11 mouse cellular contexts compared by ENCODE assay signal in genomic region chr8:107254403-107254802, GRCm38 (mm10). TPM values are rescaled to one million over a fixed set of nuclear protein-coding genes. Genes with fewer than 3 reads are reported as not detected.
DNase-seq lines count a peak whose midpoint lies in the region; ATAC-seq and TF ChIP-seq lines count a peak whose summit lies in the region.
"Had no signal": no experiment of that assay in that cellular context is flagged by ENCODE, and none has a peak within 500 bp of the region (broad histone marks: within the 10 kb centered on the region; RNA-seq: fewer than 3 reads in every experiment).

No protein-coding gene starts in this region.

- 46% methylated on average over 3 of the region's 3 CpGs for WGBS in heart, embryonic 15.5 days
- 70% methylated on average over 3 of the region's 3 CpGs for WGBS in midbrain, embryonic 13.5 days
- WGBS in hindbrain, embryonic 10.5 days: 67% methylated on average over 3 of the region's 3 CpGs

- H3K27me3 ChIP-seq in heart, embryonic 15.5 days: no peaks in the 10 kb centered on the region
- no peaks in the 10 kb centered on the region for H3K27me3 ChIP-seq in midbrain, embryonic 13.5 days
- no peaks in the 10 kb centered on the region for H3K27me3 ChIP-seq in hindbrain, embryonic 10.5 days (ENCODE audit: insufficient read depth, poor library complexity, severe bottlenecking)
- H3K27me3 ChIP-seq: hindbrain, embryonic 13.5 days; liver, embryonic 13.5 days; neural tube, embryonic 12.5 days had no signal

- no peak overlapping the region for H3K9ac ChIP-seq in heart, embryonic 15.5 days
- H3K9ac ChIP-seq in midbrain, embryonic 13.5 days (replicated peaks): no peak overlapping the region
- H3K9ac ChIP-seq: hindbrain, embryonic 13.5 days; liver, embryonic 13.5 days; neural tube, embryonic 12.5 days had no signal

- no peaks in the 10 kb centered on the region for H3K36me3 ChIP-seq in heart, embryonic 15.5 days
- no peaks in the 10 kb centered on the region for H3K36me3 ChIP-seq in midbrain, embryonic 13.5 days
- no peaks in the 10 kb centered on the region for H3K36me3 ChIP-seq in hindbrain, embryonic 10.5 days
- H3K36me3 ChIP-seq: hindbrain, embryonic 13.5 days; liver, embryonic 13.5 days; neural tube, embryonic 12.5 days had no signal

- H3K27ac ChIP-seq in gastrocnemius, adult 2 months: peak overlapping the region; percentile 68
- 0 out of 2 replicates have a peak overlapping the region, but pooled peaks have one; percentile 42 for H3K27ac ChIP-seq in heart, embryonic 15.5 days
- H3K27ac ChIP-seq in midbrain, embryonic 13.5 days: no peak overlapping the region
- no peak overlapping the region for H3K27ac ChIP-seq in hindbrain, embryonic 10.5 days
- H3K27ac ChIP-seq: hindbrain, embryonic 13.5 days; liver, embryonic 13.5 days; neural tube, embryonic 12.5 days had no signal

- ATAC-seq in heart, embryonic 15.5 days (replicated peaks; ENCODE audit: insufficient number of reproducible peaks, insufficient read depth, low FRiP score, low read depth): no peak
- no peak for ATAC-seq in midbrain, embryonic 13.5 days

- peak; percentile 22 for DNase-seq in gastrocnemius, adult 2 months
- DNase-seq in gastrocnemius, postnatal 36 days: no peak
- peak; percentile 56 for DNase-seq in 3134 (ENCODE audit: extremely low read depth, insufficient read length, low spot score)
- DNase-seq in adrenal gland, adult 18-20 months (ENCODE audit: low spot score in 2 of 2): peak; percentile 22 to 29
- DNase-seq in right cerebral cortex, postnatal 10 days (ENCODE audit: low spot score in 2 of 2): no peak
- DNase-seq in hindbrain, embryonic 10.5 days (ENCODE audit: low spot score): no peak
- DNase-seq: liver, embryonic 13.5 days had no signal

- H3K4me3 ChIP-seq in gastrocnemius, adult 2 months: peak overlapping the region; percentile 37
- no peak overlapping the region for H3K4me3 ChIP-seq in heart, embryonic 15.5 days
- H3K4me3 ChIP-seq in midbrain, embryonic 13.5 days (replicated peaks): no peak overlapping the region
- H3K4me3 ChIP-seq in hindbrain, embryonic 10.5 days: no peak overlapping the region
- H3K4me3 ChIP-seq: hindbrain, embryonic 13.5 days; liver, embryonic 13.5 days; neural tube, embryonic 12.5 days had no signal

- intact Hi-C loops in gastrocnemius, adult 2 months (cut with DNase I): no loop called here
- intact Hi-C loops in gastrocnemius, postnatal 36 days (cut with DNase I): no loop called here

- H3K4me2 ChIP-seq in heart, embryonic 15.5 days: 0 out of 2 replicates have a peak overlapping the region, but pooled peaks have one; percentile 7
- H3K4me2 ChIP-seq in midbrain, embryonic 13.5 days (replicated peaks): no peak overlapping the region
- H3K4me2 ChIP-seq: hindbrain, embryonic 13.5 days; liver, embryonic 13.5 days; neural tube, embryonic 12.5 days had no signal

- peaks cover 20% of the 10 kb centered on the region for H3K4me1 ChIP-seq in heart, embryonic 15.5 days (replicated peaks)
- no peaks in the 10 kb centered on the region for H3K4me1 ChIP-seq in midbrain, embryonic 13.5 days (replicated peaks)
- no peaks in the 10 kb centered on the region for H3K4me1 ChIP-seq in hindbrain, embryonic 10.5 days (replicated peaks)
- H3K4me1 ChIP-seq: hindbrain, embryonic 13.5 days; neural tube, embryonic 12.5 days had no signal

- no peak for TF ChIP-seq CTCF in gastrocnemius, adult 2 months (IDR thresholded peaks at IDR 0.05)

- H3K9me3 ChIP-seq in heart, embryonic 15.5 days (replicated peaks): no peaks in the 10 kb centered on the region
- no peaks in the 10 kb centered on the region for H3K9me3 ChIP-seq in midbrain, embryonic 13.5 days
- no peaks in the 10 kb centered on the region for H3K9me3 ChIP-seq in hindbrain, embryonic 10.5 days
- H3K9me3 ChIP-seq: hindbrain, embryonic 13.5 days; liver, embryonic 13.5 days; neural tube, embryonic 12.5 days had no signal

RNA-seq across cellular contexts. Expression of gene Nfat5, which starts 38.9 kb away (rescaled TPM):
- 10 to 100 TPM; 15.1 to 21.8 TPM for total RNA-seq in gastrocnemius, adult 2 months (2021)
- 10 to 100 TPM; 14.4 to 17.3 TPM for total RNA-seq in gastrocnemius, postnatal 36 days (2021)
- 100 to 1,000 TPM in 1 of 2 experiments, 10 to 100 TPM in 1; 66.5 to 101 TPM for total RNA-seq in adrenal gland, adult 18-20 months (2021)
- 10.4 and 11.4 TPM in 2 replicates for polyA plus RNA-seq in heart, embryonic 15.5 days (2015; fragmentation: Nextera tagmentation; extraction: Ambion mirVana)
- 13.3 TPM in 2 replicates for polyA plus RNA-seq in midbrain, embryonic 13.5 days (2015; fragmentation: Nextera tagmentation; extraction: Ambion mirVana)
- polyA plus RNA-seq in hindbrain, embryonic 10.5 days (2016; fragmentation: Nextera tagmentation; extraction: Ambion mirVana): 8.7 and 9.9 TPM in 2 replicates

Comparison
In these comparisons a context has a peak if more than half of its experiments do, and no peak if none do; other contexts are left out.
1. DNase-seq: peak in gastrocnemius, adult 2 months (single experiment), 3134 (single experiment) and adrenal gland, adult 18-20 months (2 of 2); none in gastrocnemius, postnatal 36 days (0 of 2), right cerebral cortex, postnatal 10 days (0 of 2) and hindbrain, embryonic 10.5 days (single experiment).
2. H3K27ac ChIP-seq: peak in gastrocnemius, adult 2 months (single experiment) and heart, embryonic 15.5 days (single experiment); none in midbrain, embryonic 13.5 days (single experiment) and hindbrain, embryonic 10.5 days (single experiment).